Mouse (Mus musculus): ENCODE measurements around the gene Adgrg1. TPM values are rescaled to one million over a fixed set of nuclear protein-coding genes. Genes with fewer than 3 reads are reported as not detected.

The Adgrg1 gene
- polyA plus RNA-seq, 1 experiment from 2014 or later: 42.4 TPM

DNA sequence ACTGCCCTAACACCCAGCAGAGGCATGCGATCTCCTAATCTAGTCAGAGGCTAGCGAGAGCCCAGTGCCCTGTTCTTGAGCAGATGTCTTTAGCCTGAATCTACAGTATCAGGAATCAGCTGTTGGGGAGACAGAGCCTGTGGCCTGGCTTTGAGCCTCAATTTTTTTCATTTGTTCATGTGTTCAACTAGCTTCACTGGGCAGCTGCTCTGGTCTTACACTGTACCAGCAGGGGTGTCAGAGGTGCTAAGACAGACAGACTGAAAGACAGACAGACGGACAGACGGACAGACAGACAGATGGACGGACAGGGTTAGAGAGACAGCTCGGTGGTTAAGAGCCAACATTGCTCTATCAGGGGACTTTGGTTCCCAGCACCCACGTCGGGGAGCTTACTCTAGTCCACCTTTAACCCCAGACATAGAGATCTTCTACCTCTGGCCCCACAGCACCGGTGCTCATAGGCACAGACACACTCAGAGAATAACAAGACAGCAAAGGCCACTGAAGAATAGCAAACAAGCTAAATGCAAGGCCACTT, 17.0 kb downstream of the Adgrg1 start:
- no peaks in the 10 kb centered on the region for H3K36me3 ChIP-seq (ENCODE audit: control insufficient read depth, insufficient read depth, low read length)
- ATAC-seq (ENCODE audit: low FRiP score, low TSS enrichment) (no peak), DNase-seq (ENCODE audit: low spot score) (no peak)
- H3K9me3 ChIP-seq (ENCODE audit: control insufficient read depth, low read length): no peaks in the 10 kb centered on the region
- no peak overlapping the region for H3K4me2 ChIP-seq (replicated peaks; ENCODE audit: low read depth)
- peak overlapping the region; percentile 53 for H3K27ac ChIP-seq (replicated peaks)
- peaks cover 7% of the 10 kb centered on the region for H3K4me1 ChIP-seq (replicated peaks; ENCODE audit: control insufficient read depth, insufficient read depth)
- TF ChIP-seq CTCF (IDR thresholded peaks at IDR 0.05; ENCODE audit: low read depth) (no peak), EP300 (optimal IDR thresholded peaks at IDR 0.05) (no peak)
- H3K27me3 ChIP-seq (ENCODE audit: control insufficient read depth, insufficient read depth, low read length): no peaks in the 10 kb centered on the region
- WGBS: 73% methylated on average over 9 of the region's 9 CpGs
- H3K4me3 ChIP-seq (ENCODE audit: low read depth, low read length): no peak overlapping the region
- H3K9ac ChIP-seq (ENCODE audit: low read length): no peak overlapping the region

DNA sequence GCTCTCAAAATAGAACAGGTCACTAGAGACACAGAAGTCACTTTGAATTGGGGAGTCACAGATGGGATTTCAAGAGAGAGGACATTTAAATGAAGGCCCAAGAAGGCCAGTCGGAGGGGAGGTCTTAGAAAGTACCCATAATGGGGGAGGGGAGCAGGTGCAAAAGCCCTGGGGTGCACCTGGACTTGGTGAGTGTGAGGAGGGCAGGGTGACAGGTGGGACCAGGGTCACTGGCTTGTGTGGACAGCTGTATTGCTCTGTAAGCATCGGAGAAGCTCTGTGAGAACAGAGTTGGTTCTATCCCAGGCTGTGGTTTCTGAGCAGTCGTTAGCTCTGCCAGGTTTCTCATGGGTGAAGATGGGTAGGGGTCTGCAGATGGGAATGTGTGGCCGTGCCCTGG, 17.5 kb downstream of the Adgrg1 start:
- no peak overlapping the region for H3K4me3 ChIP-seq (ENCODE audit: low read depth, low read length)
- TF ChIP-seq EP300 (optimal IDR thresholded peaks at IDR 0.05): no peak
- no peak for TF ChIP-seq CTCF (IDR thresholded peaks at IDR 0.05; ENCODE audit: low read depth)
- peaks cover 7% of the 10 kb centered on the region for H3K4me1 ChIP-seq (replicated peaks; ENCODE audit: control insufficient read depth, insufficient read depth)
- H3K36me3 ChIP-seq (ENCODE audit: control insufficient read depth, insufficient read depth, low read length): no peaks in the 10 kb centered on the region
- H3K27ac ChIP-seq (replicated peaks): peak overlapping the region; percentile 73
- WGBS: 76% methylated on average over 4 of the region's 4 CpGs
- H3K9ac ChIP-seq (ENCODE audit: low read length): no peak overlapping the region
- no peak for DNase-seq (ENCODE audit: low spot score)
- no peak for ATAC-seq (ENCODE audit: low FRiP score, low TSS enrichment)
- H3K27me3 ChIP-seq (ENCODE audit: control insufficient read depth, insufficient read depth, low read length): no peaks in the 10 kb centered on the region
- H3K9me3 ChIP-seq (ENCODE audit: control insufficient read depth, low read length): no peaks in the 10 kb centered on the region
- H3K4me2 ChIP-seq (replicated peaks; ENCODE audit: low read depth): no peak overlapping the region

- DNase-seq (ENCODE audit: low spot score) (peak; percentile 32), ATAC-seq (ENCODE audit: low FRiP score, low TSS enrichment) (no peak; the same call in 1 of the 2 replicates)
- 41% methylated on average over 4 of the region's 5 CpGs for WGBS
- H3K4me3 ChIP-seq (ENCODE audit: low read depth, low read length): no peak overlapping the region
- no peak for TF ChIP-seq CTCF (IDR thresholded peaks at IDR 0.05; ENCODE audit: low read depth)
- no peak for TF ChIP-seq EP300 (optimal IDR thresholded peaks at IDR 0.05)
- H3K27me3 ChIP-seq (ENCODE audit: control insufficient read depth, insufficient read depth, low read length): no peaks in the 10 kb centered on the region
- no peaks in the 10 kb centered on the region for H3K9me3 ChIP-seq (ENCODE audit: control insufficient read depth, low read length)
- H3K4me2 ChIP-seq (replicated peaks; ENCODE audit: low read depth): no peak overlapping the region
- H3K4me1 ChIP-seq (replicated peaks; ENCODE audit: control insufficient read depth, insufficient read depth): peaks cover 7% of the 10 kb centered on the region
- H3K27ac ChIP-seq (replicated peaks): peak overlapping the region; percentile 73
- H3K9ac ChIP-seq (ENCODE audit: low read length): no peak overlapping the region
- H3K36me3 ChIP-seq (ENCODE audit: control insufficient read depth, insufficient read depth, low read length): no peaks in the 10 kb centered on the region
Observed at GRCm38 (mm10) chr8:94992534-94992933, 18.0 kb downstream of the Adgrg1 start.

GRCm38 (mm10) chr8:94992996-94993724, 18.6 kb downstream of the Adgrg1 start:
- Histone ChIP-seq H3K27me3 (ENCODE audit: control insufficient read depth, insufficient read depth, low read length) (no peaks in the 10 kb centered on the region), H3K9me3 (ENCODE audit: control insufficient read depth, low read length) (no peaks in the 10 kb centered on the region), H3K36me3 (ENCODE audit: control insufficient read depth, insufficient read depth, low read length) (no peaks in the 10 kb centered on the region), H3K4me3 (ENCODE audit: low read depth, low read length) (no peak overlapping the region), H3K4me1 (replicated peaks; ENCODE audit: control insufficient read depth, insufficient read depth) (peaks cover 7% of the 10 kb centered on the region), H3K27ac (replicated peaks) (peak overlapping the region; percentile 73), H3K4me2 (replicated peaks; ENCODE audit: low read depth) (no peak overlapping the region; the same call in 1 of the 2 replicates), H3K9ac (ENCODE audit: low read length) (no peak overlapping the region)
- DNase-seq (ENCODE audit: low spot score) (no peak), ATAC-seq (ENCODE audit: low FRiP score, low TSS enrichment) (no peak)
- 45% methylated on average over 9 of the region's 9 CpGs for WGBS
- TF ChIP-seq EP300 (optimal IDR thresholded peaks at IDR 0.05) (no peak), CTCF (IDR thresholded peaks at IDR 0.05; ENCODE audit: low read depth) (no peak)

DNA sequence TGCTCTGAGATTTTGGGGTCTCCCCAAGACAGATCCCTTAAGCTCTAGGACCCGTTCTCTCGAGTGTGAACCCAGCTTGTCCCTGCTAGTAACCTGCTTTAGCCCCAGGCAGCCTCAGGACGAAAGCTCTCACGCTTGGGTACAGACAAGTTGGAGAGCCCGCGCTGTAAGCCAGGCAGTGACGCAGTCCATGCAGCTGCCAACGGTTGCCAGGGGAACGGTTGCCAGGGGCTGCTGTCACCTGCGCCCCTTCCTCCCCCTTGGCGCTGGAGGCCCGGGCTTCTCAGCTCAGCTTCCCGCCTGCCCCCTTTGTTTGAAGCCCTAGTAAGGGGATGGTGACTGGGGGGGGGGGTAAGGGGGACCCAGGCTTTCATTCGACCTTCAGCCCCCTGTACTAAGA, 19.5 kb downstream of the Adgrg1 start:
- Histone ChIP-seq H3K36me3 (ENCODE audit: control insufficient read depth, insufficient read depth, low read length) (no peaks in the 10 kb centered on the region), H3K9ac (ENCODE audit: low read length) (no peak overlapping the region), H3K4me2 (replicated peaks; ENCODE audit: low read depth) (no peak overlapping the region), H3K9me3 (ENCODE audit: control insufficient read depth, low read length) (no peaks in the 10 kb centered on the region), H3K4me3 (ENCODE audit: low read depth, low read length) (no peak overlapping the region), H3K4me1 (replicated peaks; ENCODE audit: control insufficient read depth, insufficient read depth) (peaks cover 7% of the 10 kb centered on the region), H3K27ac (replicated peaks) (no peak overlapping the region), H3K27me3 (ENCODE audit: control insufficient read depth, insufficient read depth, low read length) (no peaks in the 10 kb centered on the region)
- 11% methylated on average over 14 of the region's 14 CpGs for WGBS
- no peak for TF ChIP-seq EP300 (optimal IDR thresholded peaks at IDR 0.05)
- no peak for TF ChIP-seq CTCF (IDR thresholded peaks at IDR 0.05; ENCODE audit: low read depth)
- ATAC-seq (ENCODE audit: low FRiP score, low TSS enrichment) (no peak), DNase-seq (ENCODE audit: low spot score) (peak; percentile 38)

DNA sequence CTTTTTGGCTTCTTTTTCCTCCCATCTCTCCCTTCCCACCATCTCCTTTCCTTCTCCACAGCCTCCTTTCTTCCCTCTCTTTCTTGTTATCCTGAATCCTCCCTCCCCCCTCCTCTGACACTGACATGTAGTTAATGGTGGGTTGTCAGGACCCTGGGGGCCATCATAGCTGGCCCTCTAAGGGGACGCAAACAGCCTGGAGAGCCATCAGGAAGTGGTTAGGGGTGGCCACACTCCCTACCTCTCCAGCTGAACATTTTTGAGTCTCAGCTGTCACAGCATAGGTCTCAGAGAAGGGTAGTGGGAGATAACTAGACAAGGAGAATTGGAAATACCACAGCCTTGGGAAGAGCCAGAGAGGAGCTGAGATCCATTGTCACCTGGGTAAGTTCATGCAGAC, 20.0 kb downstream of the Adgrg1 start:
- Histone ChIP-seq H3K9me3 (ENCODE audit: control insufficient read depth, low read length) (no peaks in the 10 kb centered on the region), H3K9ac (ENCODE audit: low read length) (no peak overlapping the region), H3K36me3 (ENCODE audit: control insufficient read depth, insufficient read depth, low read length) (no peaks in the 10 kb centered on the region), H3K4me2 (replicated peaks; ENCODE audit: low read depth) (no peak overlapping the region), H3K4me1 (replicated peaks; ENCODE audit: control insufficient read depth, insufficient read depth) (peaks cover 7% of the 10 kb centered on the region), H3K27ac (replicated peaks) (no peak overlapping the region; the same call in 1 of the 2 replicates), H3K27me3 (ENCODE audit: control insufficient read depth, insufficient read depth, low read length) (no peaks in the 10 kb centered on the region), H3K4me3 (ENCODE audit: low read depth, low read length) (no peak overlapping the region)
- no peak for ATAC-seq (ENCODE audit: low FRiP score, low TSS enrichment)
- no peak for DNase-seq (ENCODE audit: low spot score)
- 61% methylated on average over 1 of the region's 1 CpGs for WGBS
- TF ChIP-seq CTCF (IDR thresholded peaks at IDR 0.05; ENCODE audit: low read depth) (no peak), EP300 (optimal IDR thresholded peaks at IDR 0.05) (no peak)
